Comparison of ENCODE assay signal across 14 mouse cellular contexts in the genomic region with DNA sequence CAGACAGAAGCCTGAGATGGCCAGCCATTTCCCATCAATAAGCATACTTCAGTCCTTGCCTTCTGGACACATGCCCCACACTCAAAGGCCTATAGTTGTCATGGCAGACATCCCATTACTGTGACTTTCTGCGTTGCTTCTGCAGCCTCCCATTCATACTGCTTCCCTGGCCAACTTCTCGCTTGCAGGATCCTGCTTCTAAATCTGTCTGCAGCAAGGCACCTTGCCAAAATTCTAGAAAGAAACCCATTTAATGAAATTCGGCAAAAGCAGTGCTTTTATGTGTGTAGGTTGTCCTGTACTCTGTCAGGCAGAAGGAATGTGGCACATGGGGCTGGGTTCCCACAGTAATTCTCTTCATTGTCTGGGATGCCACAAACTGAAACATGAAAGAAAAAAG. TPM values are rescaled to one million over a fixed set of nuclear protein-coding genes. Genes with fewer than 3 reads are reported as not detected.
DNase-seq lines count a peak whose midpoint lies in the region; ATAC-seq and TF ChIP-seq lines count a peak whose summit lies in the region.
"Not testable (repeated sequence)": the region's sequence is repeated elsewhere in the genome, so short reads cannot be mapped to it uniquely, and the experiment has no call there.
"Had no signal": no experiment of that assay in that cellular context is flagged by ENCODE, and none has a peak within 500 bp of the region (broad histone marks: within the 10 kb centered on the region; RNA-seq: fewer than 3 reads in every experiment).

No protein-coding gene starts in this region.

- in situ Hi-C loops in Patski (cut with MboI; ENCODE audit: low pct_unique_long_range_greater_than_20kb): loop anchor here (25.0 kb wide), 1 partner anchor 674 kb away; no protein-coding TSS in a partner anchor

- H3K27me3 ChIP-seq in Patski; forebrain, embryonic 16.5 days (replicated peaks; ENCODE audit: control insufficient read depth, insufficient read depth, low read length); hindbrain, embryonic 14.5 days (ENCODE audit: control insufficient read depth, insufficient read depth, low read length); limb, embryonic 14.5 days (ENCODE audit: control insufficient read depth, insufficient read depth, low read length); midbrain, embryonic 16.5 days (ENCODE audit: control insufficient read depth, insufficient read depth, low read depth, low read length); neural tube, embryonic 15.5 days (replicated peaks): not testable (repeated sequence)

- peak; percentile 86 for ATAC-seq in Patski
- ATAC-seq in forebrain, embryonic 16.5 days: peak; percentile 76
- ATAC-seq in hindbrain, embryonic 14.5 days (ENCODE audit: low FRiP score): peak; percentile 70
- ATAC-seq in limb, embryonic 14.5 days (ENCODE audit: low FRiP score, low read depth): peak; percentile 65; the same call in 1 of the 2 replicates
- ATAC-seq in midbrain, embryonic 16.5 days: peak; percentile 59
- peak; percentile 67 for ATAC-seq in neural tube, embryonic 15.5 days (ENCODE audit: low FRiP score)

- POLR2A ChIA-PET in Patski (lab: Charles Lee): not testable (repeated sequence)

- not testable (repeated sequence) for TF ChIP-seq POLR2A in limb, embryonic 14.5 days (IDR thresholded peaks at IDR 0.05; ENCODE audit: borderline replicate concordance, extremely low read depth, insufficient read depth, insufficient read length)

- 18% methylated on average over 2 of the region's 3 CpGs for WGBS in forebrain, embryonic 16.5 days
- 44% methylated on average over 2 of the region's 3 CpGs for WGBS in hindbrain, embryonic 14.5 days
- 33% methylated on average over 2 of the region's 3 CpGs for WGBS in limb, embryonic 14.5 days
- WGBS in midbrain, embryonic 16.5 days: 43% methylated on average over 2 of the region's 3 CpGs
- 18% methylated on average over 2 of the region's 3 CpGs for WGBS in neural tube, embryonic 15.5 days

- not testable (repeated sequence) for H3K4me3 ChIP-seq in forebrain, embryonic 16.5 days (replicated peaks; ENCODE audit: low read length); hindbrain, embryonic 14.5 days (replicated peaks; ENCODE audit: low read length); limb, embryonic 14.5 days (replicated peaks; ENCODE audit: low read length); midbrain, embryonic 16.5 days (ENCODE audit: low read depth, low read length); neural tube, embryonic 15.5 days (replicated peaks)

- not testable (repeated sequence) for H3K9ac ChIP-seq in forebrain, embryonic 16.5 days (replicated peaks; ENCODE audit: low read depth, low read length); hindbrain, embryonic 14.5 days; limb, embryonic 14.5 days (ENCODE audit: low read depth, low read length, severe bottlenecking); midbrain, embryonic 16.5 days (ENCODE audit: low read depth, low read length); neural tube, embryonic 15.5 days (replicated peaks)

- not testable (repeated sequence) for DNase-seq in Patski (ENCODE audit: low read depth, low spot score); hindbrain, embryonic 14.5 days (ENCODE audit: low spot score); limb, embryonic 14.5 days (ENCODE audit: low spot score)
- DNase-seq in layer of hippocampus, adult 18-20 months (ENCODE audit: low spot score in 2 of 2): peak; percentile 20 to 73
- peak; percentile 36 for DNase-seq in left cerebral cortex, adult 11 months (ENCODE audit: low spot score)

- H3K4me1 ChIP-seq in forebrain, embryonic 16.5 days (replicated peaks; ENCODE audit: control insufficient read depth, insufficient read depth, low read length); hindbrain, embryonic 14.5 days (replicated peaks; ENCODE audit: control insufficient read depth, insufficient read depth, low read length); limb, embryonic 14.5 days (ENCODE audit: control insufficient read depth, insufficient read depth, low read length); midbrain, embryonic 16.5 days (ENCODE audit: control insufficient read depth, insufficient read depth, low read length); neural tube, embryonic 15.5 days: not testable (repeated sequence)

- not testable (repeated sequence) for H3K27ac ChIP-seq in forebrain, embryonic 16.5 days (ENCODE audit: low read length); hindbrain, embryonic 14.5 days; limb, embryonic 14.5 days (replicated peaks; ENCODE audit: low read depth, low read length); midbrain, embryonic 16.5 days (ENCODE audit: low read length)
- 0 out of 2 replicates have a peak overlapping the region, but pooled peaks have one; percentile 18 for H3K27ac ChIP-seq in neural tube, embryonic 15.5 days (replicated peaks)

- not testable (repeated sequence) for H3K9me3 ChIP-seq in forebrain, embryonic 16.5 days (ENCODE audit: control insufficient read depth, low read length); hindbrain, embryonic 14.5 days (ENCODE audit: control insufficient read depth, low read length); limb, embryonic 14.5 days (ENCODE audit: control insufficient read depth, low read length); midbrain, embryonic 16.5 days (replicated peaks; ENCODE audit: control insufficient read depth, low read length, poor library complexity, severe bottlenecking); neural tube, embryonic 15.5 days (replicated peaks)

- not testable (repeated sequence) for TF ChIP-seq CTCF in Patski (IDR thresholded peaks at IDR 0.05)

- CTCF ChIA-PET in Patski (lab: Charles Lee): interaction anchor here (0.6 kb wide), 1 partner anchor 652 kb away, joined by 3 read pairs; no protein-coding TSS in a partner anchor

- H3K4me2 ChIP-seq in forebrain, embryonic 16.5 days (ENCODE audit: low read length); hindbrain, embryonic 14.5 days (replicated peaks); limb, embryonic 14.5 days (replicated peaks; ENCODE audit: low read depth, low read length, severe bottlenecking); midbrain, embryonic 16.5 days (ENCODE audit: low read length); neural tube, embryonic 15.5 days: not testable (repeated sequence)

- H3K36me3 ChIP-seq in forebrain, embryonic 16.5 days (ENCODE audit: control insufficient read depth, insufficient read depth); hindbrain, embryonic 14.5 days (replicated peaks; ENCODE audit: control insufficient read depth, insufficient read depth); limb, embryonic 14.5 days (ENCODE audit: control insufficient read depth, insufficient read depth, low read length); midbrain, embryonic 16.5 days (ENCODE audit: control insufficient read depth, insufficient read depth, low read length); neural tube, embryonic 15.5 days: not testable (repeated sequence)

RNA-seq across cellular contexts. Expression of a gene that starts 6.8 kb away (rescaled TPM):
- 0.04 TPM for polyA plus RNA-seq in Patski (2021)
- polyA plus RNA-seq in forebrain, embryonic 16.5 days (2015; fragmentation: Nextera tagmentation; extraction: Ambion mirVana): 7.6 and 7.7 TPM in 2 replicates
- 9.9 and 10.4 TPM in 2 replicates for polyA plus RNA-seq in hindbrain, embryonic 14.5 days (2014; fragmentation: Nextera tagmentation; extraction: Ambion mirVana)
- 1 to 10 TPM; 2.9 to 5.9 TPM for total RNA-seq in layer of hippocampus, adult 18-20 months (2021)
- polyA plus RNA-seq in limb, embryonic 14.5 days (2012; rRNA removed): 0.79 and 1.5 TPM in 2 replicates
- 0.83 and 1.8 TPM in 2 replicates for polyA plus RNA-seq in limb, embryonic 14.5 days (2014; fragmentation: Nextera tagmentation; extraction: Ambion mirVana)
- polyA plus RNA-seq in midbrain, embryonic 16.5 days (2015; fragmentation: Nextera tagmentation; extraction: Ambion mirVana): 11.5 and 13.1 TPM in 2 replicates
- 11.9 and 14.4 TPM in 2 replicates for polyA plus RNA-seq in neural tube, embryonic 15.5 days (2015; fragmentation: Nextera tagmentation; extraction: Ambion mirVana)
- total RNA-seq: gastrocnemius, adult 2 months; heart, postnatal 25 days; megakaryocyte, adult 5-6 weeks had no signal
- polyA plus RNA-seq: erythroblast, embryonic 14.5 days; liver, postnatal 0 days; myocyte had no signal
